Mouse (Mus musculus) CD8-positive naive resting alpha-beta T cell, adult 57 days (primary cell): ENCODE data around the gene Akap11. TPM values are rescaled to one million over a fixed set of nuclear protein-coding genes. Genes with fewer than 3 reads are reported as not detected.

Experiments used
- total RNA-seq: library from RNA; stranded (reverse); gene quantifications from one replicate; pipeline ENCODE4 v1.2.4, GENCODE M21; 2023

Gene Akap11
- 40.5 TPM for total RNA-seq

DNA sequence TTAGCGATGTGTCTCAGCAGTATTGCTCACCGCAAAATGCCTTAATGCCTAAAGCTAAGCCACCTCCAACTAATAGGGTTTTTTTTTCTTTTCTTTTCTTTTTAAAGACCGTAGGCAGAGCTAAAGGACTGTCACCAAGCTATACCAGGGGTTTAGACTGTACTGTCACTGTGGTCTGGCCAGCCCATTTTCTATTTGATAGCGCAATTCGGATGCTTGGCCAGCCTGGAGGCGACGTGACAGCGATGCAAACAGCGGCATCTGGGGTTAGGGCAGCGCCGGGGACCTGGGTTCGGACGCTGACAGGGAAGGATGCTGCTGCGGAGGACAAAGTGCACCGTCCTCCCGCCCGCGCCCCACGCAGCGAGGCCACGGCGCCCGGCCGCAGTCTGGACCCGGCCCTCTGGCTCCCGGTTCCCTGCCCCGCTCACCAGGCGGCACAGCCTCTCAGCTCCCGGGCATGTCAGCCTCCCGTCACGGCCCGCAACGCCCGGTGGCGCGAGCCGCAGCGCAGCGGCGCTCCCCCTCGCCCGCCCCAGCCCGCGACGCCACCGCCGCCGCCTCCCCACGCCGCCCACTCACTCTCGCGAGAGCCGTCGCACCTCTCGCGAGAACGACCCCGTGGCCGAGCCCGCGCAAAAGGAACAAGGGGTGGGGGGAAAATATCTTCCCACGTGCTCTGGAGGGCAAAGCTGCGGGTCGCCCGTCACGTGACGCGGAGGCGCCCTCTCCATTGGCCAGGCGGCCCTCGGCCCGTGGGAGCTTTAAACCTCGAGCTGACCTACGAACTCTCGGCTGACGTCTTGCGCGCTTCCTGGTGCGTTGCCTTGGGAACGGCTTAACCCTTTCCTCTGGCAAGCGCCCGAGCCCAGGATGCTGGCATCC is at the start of gene Akap11:
TSS of gene Akap11 (minus strand) at position 528 of the 885 bp plus-strand sequence.

Other genes starting within 250 kb of the Akap11 start
- gene Tnfsf11, start 228.8 kb downstream of the Akap11 start, total RNA-seq, result 1.6 TPM
- 4.5 TPM for gene Dgkh, start 196.0 kb upstream of the Akap11 start, total RNA-seq